Mouse (Mus musculus) spleen, postnatal 10 days (tissue): Measurements from ENCODE around the gene Gm15056.

ENCODE experiments used
- DNase-seq, 2 experiments: peaks; one replicate each; pipeline ENCODE4 v3.0.0; 2021 to 2022; ENCODE audit warnings: low spot score in 2 of 2

Gene Gm15056

GRCm38 (mm10) chr8:20902527-20902926 lies at the start of gene Gm15056:
Gene Gm15056 (minus strand): TSS chr8:20902627.
- no peak for DNase-seq

- no peak for DNase-seq
Measured at GRCm38 (mm10) chr8:20944610-20945009, 42.2 kb upstream of the Gm15056 start, which contains the start of gene AY761185. Gene AY761185 (minus strand): TSS chr8:20944710.

- no peak for DNase-seq
Measured at GRCm38 (mm10) chr8:20921971-20922370, 19.5 kb upstream of the Gm15056 start, which contains the start of gene Gm6040. Gene Gm6040 (minus strand): TSS chr8:20922071.

GRCm38 (mm10) chr8:20912288-20912687 lies 9.9 kb upstream of the Gm15056 start:
- no peak for DNase-seq

GRCm38 (mm10) chr8:20908256-20908655 lies 5.8 kb upstream of the Gm15056 start:
- no peak for DNase-seq

GRCm38 (mm10) chr8:20907119-20907518 lies 4.7 kb upstream of the Gm15056 start:
- DNase-seq = no peak

- no peak for DNase-seq
Measured at GRCm38 (mm10) chr8:20892369-20892768, 10.1 kb downstream of the Gm15056 start, which contains the start of gene Defb33. Gene Defb33 (plus strand): TSS chr8:20892669.

- no peak for DNase-seq
Measured at GRCm38 (mm10) chr8:20874608-20875007, 27.8 kb downstream of the Gm15056 start.
